In genomic region chr14:105176381-105177168, GRCm38 (mm10) we compare ENCODE assay signal across 8 mouse cellular contexts. TPM values are rescaled to one million over a fixed set of nuclear protein-coding genes. Genes with fewer than 3 reads are reported as not detected.
DNase-seq lines count a peak whose midpoint lies in the region; ATAC-seq lines count a peak whose summit lies in the region.

No protein-coding gene starts in this region.

- no peaks in the 10 kb centered on the region for H3K9me3 ChIP-seq in heart, embryonic 13.5 days
- H3K9me3 ChIP-seq in lung, embryonic 16.5 days (ENCODE audit: control insufficient read depth, low read length) = no peaks in the 10 kb centered on the region

- ATAC-seq in heart, embryonic 13.5 days (ENCODE audit: extremely low read depth, insufficient number of reproducible peaks, low FRiP score, low TSS enrichment) = peak; percentile 62
- ATAC-seq in lung, embryonic 16.5 days (ENCODE audit: low read depth) = peak; percentile 76

- under 1% methylated on average over 56 of the region's 74 CpGs for WGBS in heart, embryonic 13.5 days
- WGBS in lung, embryonic 16.5 days = under 1% methylated on average over 58 of the region's 74 CpGs

- H3K27me3 ChIP-seq in heart, embryonic 13.5 days (replicated peaks) = no peaks in the 10 kb centered on the region
- no peaks in the 10 kb centered on the region for H3K27me3 ChIP-seq in lung, embryonic 16.5 days (ENCODE audit: control insufficient read depth, insufficient read depth, low read depth, low read length)

- peak; percentile 59 for DNase-seq in adrenal gland, postnatal 14 days
- no peak for DNase-seq in adrenal gland, postnatal 10 days
- DNase-seq in CD4-positive, CD25-positive, alpha-beta regulatory T cell, adult 2 months (ENCODE audit: low read depth, low spot score) = peak; percentile 46
- peak; percentile 36 for DNase-seq in embryo, embryonic 10 days (ENCODE audit: low spot score)
- DNase-seq in kidney, postnatal 10 days = peak; percentile 64
- DNase-seq in right cerebral cortex, adult 2 months (ENCODE audit: low spot score in 2 of 2) = peak; percentile 28 to 32

- peak overlapping the region; percentile 95 for H3K4me2 ChIP-seq in heart, embryonic 13.5 days
- peak overlapping the region; percentile 76 for H3K4me2 ChIP-seq in lung, embryonic 16.5 days (ENCODE audit: low read depth, low read length)

- H3K4me1 ChIP-seq in heart, embryonic 13.5 days = peaks cover 31% of the 10 kb centered on the region
- peaks cover 17% of the 10 kb centered on the region for H3K4me1 ChIP-seq in lung, embryonic 16.5 days (replicated peaks; ENCODE audit: control insufficient read depth, insufficient read depth, low read length)

- H3K4me3 ChIP-seq in heart, embryonic 13.5 days = peak overlapping the region; percentile 98
- H3K4me3 ChIP-seq in lung, embryonic 16.5 days (ENCODE audit: low read length) = peak overlapping the region; percentile 95

- H3K36me3 ChIP-seq in heart, embryonic 13.5 days = no peaks in the 10 kb centered on the region
- no peaks in the 10 kb centered on the region for H3K36me3 ChIP-seq in lung, embryonic 16.5 days (ENCODE audit: control insufficient read depth, insufficient read depth, low read length)

- H3K27ac ChIP-seq in heart, embryonic 13.5 days (replicated peaks) = peak overlapping the region; percentile 93
- H3K27ac ChIP-seq in lung, embryonic 16.5 days (ENCODE audit: low read length) = peak overlapping the region; percentile 83

- H3K9ac ChIP-seq in heart, embryonic 13.5 days = peak overlapping the region; percentile 98
- H3K9ac ChIP-seq in lung, embryonic 16.5 days (ENCODE audit: low read length) = peak overlapping the region; percentile 98

RNA-seq across cellular contexts. Expression of gene Rbm26, which starts 0.6 kb away (rescaled TPM):
- total RNA-seq in adrenal gland, postnatal 14 days (2021) = 43.5 and 48.2 TPM in 2 replicates
- total RNA-seq in adrenal gland, postnatal 10 days (2021) = 10 to 100 TPM; 35.4 to 48.2 TPM
- 17.2 and 18.8 TPM in 2 replicates for polyA plus RNA-seq in heart, embryonic 13.5 days (2015; fragmentation: Nextera tagmentation; extraction: Ambion mirVana)
- 27.0 and 27.8 TPM in 2 replicates for polyA plus RNA-seq in lung, embryonic 16.5 days (2015; fragmentation: Nextera tagmentation; extraction: Ambion mirVana)
